Mouse (Mus musculus) bone marrow macrophage, adult 2 months (primary cell): Measurements from ENCODE around the gene Irf8.

Experiments used
- CTCF ChIP-seq: IDR thresholded peaks from 2 replicates; pipeline ENCODE4 v1.5.1; 2012; ENCODE audit warnings: low read depth, mild to moderate bottlenecking, low read length, moderate library complexity
- POLR2A ChIP-seq: IDR thresholded peaks from 2 replicates; pipeline ENCODE4 v1.6.1; 2012; ENCODE audit warnings: mild to moderate bottlenecking, low read depth, low read length, borderline replicate concordance

DNA sequence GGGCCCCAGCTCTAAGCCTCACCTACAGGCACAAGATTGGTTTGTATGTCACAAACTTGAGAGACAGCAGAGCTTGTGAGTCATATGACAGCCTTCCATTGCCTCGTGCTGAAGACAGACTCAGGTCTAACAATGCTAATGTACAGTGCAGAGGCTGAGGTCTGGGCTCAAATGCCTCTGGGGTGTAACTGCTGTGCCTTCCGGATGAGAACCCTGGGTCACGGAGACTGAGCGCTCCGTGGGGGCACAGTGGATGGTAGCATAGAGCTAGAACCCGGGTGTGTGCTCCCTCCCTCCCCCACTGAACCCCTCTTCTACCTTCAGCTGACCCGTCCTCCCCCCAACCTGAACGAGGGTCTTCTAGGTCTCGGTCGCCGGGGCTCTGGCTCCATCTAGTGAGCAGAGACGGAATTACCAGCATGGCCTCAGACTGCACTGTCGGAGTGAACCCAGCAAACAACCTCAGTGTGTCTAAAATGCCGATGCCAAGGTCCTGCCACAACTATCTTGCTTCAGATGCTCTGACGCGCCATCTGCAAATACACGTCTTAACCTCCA is 64.2 kb downstream of the Irf8 start:
- TF ChIP-seq CTCF = peak; percentile 99
- 0 out of 2 replicates have a peak, but pooled peaks have one; percentile 26 for TF ChIP-seq POLR2A
